Mouse (Mus musculus): ENCODE measurements around the gene Galnt17.
A peak's percentile ranks its signal among the peaks of the same experiment; 100 is the strongest.

The Galnt17 gene

GRCm38 (mm10) chr5:131015341-131015740, 293.0 kb downstream of the Galnt17 start:
- no peak for DNase-seq

DNA sequence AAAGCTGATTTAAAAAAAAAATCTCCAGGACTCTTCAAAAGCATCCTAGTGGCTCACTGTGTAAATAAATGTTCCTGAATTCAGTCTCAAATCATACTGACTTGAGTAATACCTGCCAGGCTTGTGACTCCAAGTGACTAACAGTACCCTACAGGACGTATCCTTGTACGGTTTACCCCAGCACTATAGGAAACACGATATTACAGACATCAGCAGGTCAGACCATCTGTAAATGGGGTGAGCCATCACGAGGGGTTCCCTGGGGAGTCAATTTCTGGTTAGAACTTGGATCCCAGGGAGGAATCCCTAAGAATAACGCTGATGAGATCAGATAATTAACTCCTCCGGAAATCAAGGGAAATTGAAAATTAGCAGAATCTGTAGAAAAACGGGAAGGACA, 294.5 kb downstream of the Galnt17 start:
- no peak for DNase-seq

DNA sequence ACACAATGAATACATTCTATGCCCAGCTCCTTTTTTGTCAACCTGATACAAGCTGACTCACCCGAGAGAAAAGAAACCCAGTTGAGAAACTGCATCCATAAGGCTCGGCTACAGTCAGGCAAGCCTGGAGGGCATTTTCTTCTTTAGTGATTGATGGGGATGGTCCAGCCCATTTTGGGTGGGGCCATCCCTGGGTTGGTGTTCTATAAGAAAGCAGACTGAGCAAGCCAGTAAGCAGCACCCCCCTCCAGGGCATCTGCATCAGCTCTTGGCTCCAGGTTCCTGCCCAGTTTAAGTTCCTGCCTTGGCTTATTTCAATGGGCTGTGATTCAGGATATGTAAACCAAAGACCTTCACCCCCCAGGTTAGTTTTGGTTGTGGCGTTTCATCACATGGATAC, 295.2 kb downstream of the Galnt17 start:
- no peak for DNase-seq

GRCm38 (mm10) chr5:131009510-131009909, 298.8 kb downstream of the Galnt17 start:
- no peak for DNase-seq

DNA sequence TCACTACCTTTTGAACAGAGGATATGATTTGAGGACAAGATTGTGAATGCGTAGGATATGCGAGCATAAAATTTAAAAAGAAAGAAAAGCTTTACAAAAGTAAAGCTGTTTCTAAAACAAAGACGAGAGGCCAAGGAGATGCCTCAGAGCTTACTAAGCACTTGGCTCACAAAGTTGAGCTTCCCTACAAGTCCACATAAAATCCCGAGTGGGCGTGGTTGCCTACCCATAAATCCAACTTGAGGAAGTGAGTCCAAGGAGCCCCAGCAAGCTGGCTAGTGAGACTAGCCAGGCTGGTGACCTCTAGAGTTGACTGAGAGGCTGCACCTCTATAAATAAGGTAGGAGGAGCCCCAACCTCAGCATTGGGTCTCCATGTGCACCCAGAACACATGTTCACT, 299.8 kb downstream of the Galnt17 start:
- DNase-seq: no peak

DNA sequence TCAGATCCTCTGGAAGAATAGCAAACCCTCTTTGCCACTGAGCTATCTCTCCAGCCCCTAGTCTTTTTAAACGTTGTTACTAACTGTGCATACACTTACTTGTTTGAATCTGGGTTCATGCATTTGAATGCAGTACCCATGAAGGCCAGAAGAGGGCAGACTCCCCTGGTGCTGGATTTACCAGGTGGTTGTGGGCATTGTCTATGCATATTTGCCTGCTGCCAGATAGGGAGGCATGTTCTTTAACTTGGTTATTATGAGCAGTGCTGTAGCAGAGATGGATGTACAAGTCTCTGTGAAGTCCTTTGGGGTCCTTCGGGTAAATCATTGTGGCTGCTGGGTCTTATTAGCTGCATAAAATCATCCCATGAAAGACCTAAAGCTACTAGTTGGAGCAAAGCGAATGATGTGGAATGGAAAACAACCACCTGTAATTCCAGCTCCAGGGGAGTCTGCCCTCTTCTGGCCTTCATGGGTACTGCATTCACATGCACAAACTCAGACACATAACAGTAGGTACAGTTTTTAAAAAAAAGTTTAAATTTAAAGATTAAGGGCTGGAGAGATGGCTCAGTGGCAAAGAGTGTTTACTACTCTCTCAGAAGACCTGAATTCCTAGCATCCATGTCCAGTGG, 300.3 kb downstream of the Galnt17 start:
- peak; percentile 70 for DNase-seq

DNA sequence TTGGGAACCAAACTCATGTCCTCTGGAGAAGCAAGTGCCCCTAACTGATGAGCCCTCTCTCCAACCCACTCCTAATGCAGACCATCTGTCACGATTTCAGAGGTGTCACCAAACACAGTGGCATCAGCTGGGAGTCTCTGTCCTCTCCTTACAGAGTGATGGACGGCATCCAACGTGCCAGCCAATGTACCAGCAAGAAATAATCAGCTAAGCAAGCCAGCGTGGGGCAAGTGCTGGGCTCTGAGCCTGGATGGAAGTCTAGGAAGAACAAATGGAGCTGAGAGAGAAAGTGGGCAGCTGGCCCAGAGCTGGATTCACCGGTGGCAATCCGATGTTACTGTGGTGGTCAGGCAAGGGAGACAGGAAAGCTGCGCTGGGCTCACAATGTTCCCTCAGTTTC, 301.1 kb downstream of the Galnt17 start:
- peak; percentile 96 for DNase-seq

- DNase-seq: peak; percentile 33
These were observed 301.8 kb downstream of the Galnt17 start for GRCm38 (mm10) chr5:131006524-131006923.

DNA sequence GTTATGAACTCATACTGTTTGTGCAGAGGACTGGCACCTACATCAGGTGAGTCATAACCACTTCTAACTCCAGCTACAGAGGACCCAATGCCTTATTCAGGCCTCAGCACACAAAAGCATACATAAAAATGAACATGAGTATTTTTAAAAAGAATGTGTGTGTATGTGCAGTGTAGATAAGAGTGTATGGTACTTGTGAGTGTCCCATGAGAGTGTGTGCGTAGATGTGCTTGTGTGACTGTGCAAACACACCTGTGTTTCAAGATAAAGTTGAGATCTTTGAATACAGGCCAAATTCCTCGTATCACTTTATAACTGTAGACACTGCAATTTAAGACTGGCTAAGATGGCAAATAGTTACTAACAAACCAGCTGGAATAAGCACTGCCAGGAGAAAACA, 307.7 kb downstream of the Galnt17 start:
- DNase-seq: no peak

DNA sequence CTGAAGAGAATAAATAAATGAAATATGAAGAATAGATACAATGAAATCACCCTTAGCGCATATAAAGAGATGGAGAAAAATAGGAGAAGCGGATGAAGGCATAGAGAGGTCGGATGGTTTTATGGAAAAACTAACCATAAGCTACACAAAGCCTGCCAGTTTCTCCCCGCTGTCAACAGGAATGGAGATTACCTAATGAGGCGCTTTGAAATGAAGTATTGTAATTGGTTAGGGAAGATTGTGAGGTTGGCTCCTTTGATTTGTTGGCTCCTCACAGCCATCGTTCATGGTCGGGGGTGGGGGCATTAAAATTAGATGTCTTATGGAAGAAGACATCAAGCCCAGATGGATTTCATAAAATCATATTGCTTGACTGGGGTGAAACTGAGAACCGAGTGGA, 329.0 kb downstream of the Galnt17 start:
- no peak for DNase-seq

GRCm38 (mm10) chr5:130978871-130979270, 329.4 kb downstream of the Galnt17 start:
- peak; percentile 83 for DNase-seq

DNA sequence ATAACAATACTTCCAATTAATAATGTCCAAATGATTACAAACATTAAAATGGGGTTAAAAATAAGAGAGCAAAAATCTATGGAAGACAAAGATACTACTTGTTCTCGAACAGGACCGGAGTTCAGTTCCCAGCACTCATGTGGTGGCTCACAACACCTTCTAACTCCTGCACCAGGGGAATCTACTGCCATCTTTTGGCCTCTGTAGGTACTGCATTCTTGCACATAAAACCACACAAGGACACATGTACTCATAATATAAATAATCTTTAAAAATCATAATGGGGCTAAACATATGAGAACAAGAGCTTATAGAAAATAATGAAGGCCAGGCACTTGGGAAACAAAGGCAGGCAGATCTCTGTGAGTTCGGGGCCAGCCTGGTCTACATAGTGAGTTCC, 330.3 kb downstream of the Galnt17 start:
- peak; percentile 21 for DNase-seq

DNA sequence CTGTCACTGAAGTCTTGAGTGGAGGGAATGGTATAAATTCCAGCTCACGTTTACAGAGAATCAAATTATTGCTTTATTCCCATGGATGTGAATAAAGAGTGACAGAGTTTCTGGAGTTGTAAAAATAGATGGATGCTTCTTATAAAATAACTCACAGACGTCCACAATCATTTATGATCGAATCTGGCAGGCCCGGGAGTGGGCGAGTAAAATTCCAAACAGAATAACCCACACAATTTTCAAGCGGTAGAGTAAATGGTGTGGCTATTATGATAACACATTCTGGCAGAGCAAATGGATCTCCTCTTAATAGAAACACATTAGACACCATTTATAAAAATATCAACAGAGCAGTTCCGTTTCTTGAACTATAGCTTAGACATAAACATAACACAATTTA, 355.9 kb downstream of the Galnt17 start:
- DNase-seq: no peak

DNA sequence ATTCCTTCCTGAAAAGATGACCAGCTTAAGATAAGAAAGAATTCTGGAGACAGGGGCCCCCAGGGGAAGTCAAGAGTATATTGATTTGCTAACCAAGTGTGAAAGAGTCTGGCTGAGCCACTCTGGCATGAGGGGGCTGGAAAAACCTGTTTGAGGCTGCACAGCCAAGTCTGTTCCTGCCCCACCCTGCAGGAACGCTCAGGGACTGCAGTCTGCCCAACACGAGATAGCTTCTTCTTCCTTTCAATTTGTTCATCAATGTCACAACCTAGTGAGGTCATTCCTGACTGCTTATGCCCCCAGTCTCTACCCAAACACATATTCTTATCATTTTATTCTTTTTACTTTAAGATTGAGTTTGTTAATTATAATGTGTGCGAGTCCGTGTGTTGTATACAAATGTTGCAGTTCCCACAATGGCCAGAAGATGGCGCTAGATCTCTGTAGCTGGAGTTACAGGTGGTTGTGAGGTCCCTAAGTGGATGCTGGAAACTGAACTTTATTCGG, 357.4 kb downstream of the Galnt17 start:
- DNase-seq: peak; percentile 41

DNA sequence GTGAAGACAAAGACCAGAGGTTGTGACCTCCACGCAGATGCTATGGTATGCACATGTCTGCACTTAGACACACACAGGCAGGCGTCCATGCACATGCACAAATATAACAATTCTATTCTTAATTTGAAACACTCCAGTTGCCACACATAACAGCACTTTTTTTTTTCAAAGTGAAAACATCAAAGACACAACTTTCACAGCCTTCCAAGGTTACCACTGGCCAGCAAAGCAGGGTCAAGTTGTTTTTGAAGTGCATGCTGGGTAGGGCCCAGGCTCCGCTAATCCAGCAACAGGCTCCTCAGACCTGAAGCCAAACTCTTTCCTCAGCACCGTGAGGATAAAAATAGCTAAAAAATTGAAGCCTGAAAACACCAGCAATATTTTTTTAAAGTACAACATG, 357.9 kb downstream of the Galnt17 start:
- no peak for DNase-seq

DNA sequence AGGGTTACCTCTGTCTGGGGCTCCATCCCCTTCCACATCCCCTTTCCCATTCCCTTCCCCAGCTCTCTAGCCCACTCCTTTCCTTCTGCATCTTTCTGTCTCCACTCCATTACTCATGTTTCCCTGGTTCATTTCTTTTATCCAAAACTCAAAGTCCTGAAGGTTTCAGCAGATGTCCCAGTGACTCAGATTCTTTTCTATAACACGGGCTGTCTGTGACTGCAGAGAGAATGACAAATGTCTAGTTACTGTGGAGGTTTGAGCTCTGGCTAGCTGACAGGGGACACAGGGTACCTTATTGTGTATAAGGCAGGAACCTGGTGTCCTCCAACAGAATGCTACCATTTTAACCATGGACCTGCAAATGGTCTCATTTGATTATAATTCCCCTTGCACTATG, 358.6 kb downstream of the Galnt17 start:
- no peak for DNase-seq

GRCm38 (mm10) chr5:130938911-130939608, 369.2 kb downstream of the Galnt17 start:
- peak; percentile 90 for DNase-seq

- peak; percentile 47 for DNase-seq
These were observed 370.0 kb downstream of the Galnt17 start for GRCm38 (mm10) chr5:130938274-130938741.

DNA sequence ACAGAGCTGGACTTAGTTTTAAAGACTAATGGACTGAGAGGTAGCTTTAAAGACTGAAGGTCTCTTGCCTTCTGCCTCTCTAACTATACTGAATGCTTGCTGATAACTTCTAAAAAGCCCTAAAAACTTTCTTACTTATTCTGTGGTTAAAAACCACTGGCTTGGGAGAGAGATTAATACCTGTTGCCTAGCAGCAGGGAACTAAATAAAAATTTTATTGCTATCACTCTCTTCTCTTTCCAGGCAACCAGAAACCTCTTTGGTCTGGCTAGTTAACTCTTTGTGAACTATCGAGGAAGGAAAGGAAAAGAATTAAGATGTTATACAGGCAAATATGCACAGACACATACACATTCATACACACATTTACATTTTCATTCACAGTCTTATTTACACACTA, 377.3 kb downstream of the Galnt17 start:
- DNase-seq: no peak

DNA sequence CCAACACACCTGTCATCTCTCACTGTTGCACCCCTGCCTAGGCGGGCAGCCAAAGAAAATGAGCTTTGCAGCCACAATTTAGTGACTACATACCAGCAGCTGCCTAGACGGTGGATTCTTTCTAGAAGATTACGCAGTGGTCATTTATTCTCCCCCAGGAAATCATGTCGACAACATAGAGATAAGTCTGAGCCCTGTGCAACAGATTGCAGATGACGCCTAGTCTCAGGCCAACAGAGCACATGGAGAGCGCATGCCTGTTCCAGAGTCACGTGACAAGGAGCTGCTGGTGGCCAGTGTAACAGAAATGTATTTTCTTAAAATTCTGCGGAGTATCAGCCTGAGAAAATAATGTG, 380.5 kb downstream of the Galnt17 start:
- no peak for DNase-seq

DNA sequence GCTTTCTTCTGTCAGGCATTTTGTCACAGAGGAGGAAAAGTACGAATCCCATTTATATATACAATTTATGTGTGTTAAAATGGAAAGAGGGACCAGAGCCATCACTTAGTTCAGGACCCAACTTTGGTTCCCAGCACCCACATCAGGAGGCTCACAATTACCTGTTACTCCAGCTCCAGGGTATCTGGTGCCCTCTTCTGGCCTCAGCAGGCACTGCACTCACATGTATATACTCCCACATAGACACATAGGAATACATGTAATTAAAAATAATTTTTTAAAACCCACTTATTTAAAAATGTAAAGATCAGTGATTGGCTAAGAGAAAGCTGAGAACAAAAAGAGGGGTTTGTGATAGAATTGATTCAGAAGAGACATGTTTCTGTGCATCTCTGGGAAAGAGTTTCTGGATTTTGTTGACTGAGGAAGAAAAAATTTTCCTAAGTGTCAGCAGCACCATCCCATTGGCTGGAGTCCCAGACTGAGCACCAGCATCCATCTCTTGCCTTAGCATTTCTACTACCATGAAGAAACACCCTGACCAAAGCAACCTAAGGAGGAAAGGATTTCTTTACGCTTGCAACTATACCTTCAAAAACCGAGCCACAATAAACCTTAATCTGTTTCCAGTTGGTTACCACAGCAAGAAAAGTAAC, 381.0 kb downstream of the Galnt17 start:
- no peak for DNase-seq

GRCm38 (mm10) chr5:130925681-130926080, 382.6 kb downstream of the Galnt17 start:
- no peak for DNase-seq

DNA sequence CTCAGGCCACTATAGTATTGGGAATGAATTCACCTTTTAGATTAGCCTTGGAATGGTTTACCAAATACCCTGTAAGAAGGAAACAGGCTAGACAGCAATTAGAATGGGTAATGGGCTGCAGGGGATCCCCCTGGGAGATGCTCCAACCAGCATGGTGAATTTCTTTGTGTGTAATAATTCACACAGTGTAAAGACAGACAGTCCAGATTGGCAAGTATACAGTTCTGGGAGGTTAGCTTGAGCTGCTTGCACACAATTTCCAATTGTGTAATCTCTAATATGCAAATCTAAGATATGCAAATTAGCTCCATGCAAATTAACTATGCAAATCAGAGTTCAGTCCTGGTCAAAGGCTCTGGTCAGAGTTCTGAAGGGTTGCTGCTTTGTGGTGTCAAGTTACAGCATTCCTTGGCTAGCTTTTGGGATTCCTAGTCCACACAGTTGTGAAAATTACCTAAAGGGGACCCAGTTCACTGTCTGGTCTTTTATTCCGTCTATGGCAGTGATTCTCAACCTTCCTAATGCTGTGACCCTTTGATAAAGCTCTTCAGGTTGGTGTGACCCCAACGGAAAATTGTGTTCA, 384.0 kb downstream of the Galnt17 start:
- DNase-seq: no peak

- no peak for DNase-seq
These were observed 388.3 kb downstream of the Galnt17 start for GRCm38 (mm10) chr5:130919969-130920368.

Data from cerebellum, adult 9-10 months (tissue).